Mouse (Mus musculus) stomach, postnatal 0 days (tissue): ENCODE measurements at regions not wholly inside any gene's neighbourhood (a gene's known extent, or its start where the extent isn't known, plus 50 kb on each side); places are given as distances from the start of the nearest gene placed in this dataset.

ENCODE experiments used
- CTCF ChIP-seq: IDR thresholded peaks from 2 replicates; pipeline ENCODE4 v1.5.1; 2016; ENCODE audit warnings: antibody characterized with exemption, low read depth, mild to moderate bottlenecking, moderate library complexity
- EP300 ChIP-seq: optimal IDR thresholded peaks from 2 replicates; pipeline ENCODE3; 2016; ENCODE audit warnings: antibody characterized with exemption

DNA sequence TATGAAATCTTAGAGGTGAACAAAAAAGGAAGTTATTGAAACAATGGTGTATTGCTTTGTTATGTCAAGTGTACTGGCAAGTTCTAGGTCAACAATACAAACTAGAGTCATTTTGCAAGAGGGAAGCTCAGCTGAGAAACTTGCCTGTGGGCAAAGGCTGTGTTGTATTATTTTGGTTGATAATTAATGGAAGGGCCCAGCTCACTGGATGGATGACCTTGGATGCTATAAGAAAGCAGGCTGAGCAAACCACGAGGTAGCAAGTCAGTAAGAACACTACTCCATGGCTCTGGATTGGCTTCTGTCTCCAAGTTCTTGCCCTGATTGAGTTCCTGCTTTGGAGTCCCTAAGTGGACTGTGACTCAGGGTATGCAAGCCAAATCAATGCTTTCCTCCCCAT lies 91.1 kb upstream of the Vav3 start:
- TF ChIP-seq EP300 (no peak), CTCF (no peak)
